Mouse (Mus musculus) embryonic facial prominence, embryonic 14.5 days (tissue): ENCODE measurements at regions not wholly inside any gene's neighbourhood (a gene's known extent, or its start where the extent isn't known, plus 50 kb on each side); places are given as distances from the start of the nearest gene placed in this dataset.

ENCODE experiments used
- ATAC-seq: fragments of 200-750 bp; cut with Nextera tagmentation; 2 replicates; pipeline ENCODE4 v1.8.0; 2017; ENCODE audit warnings: low read depth, moderate number of reproducible peaks, moderate TSS enrichment
- DNase-seq: peaks from one replicate; pipeline ENCODE4 v3.0.0-alpha.2; 2015; ENCODE audit warnings: low spot score
- H3K27ac ChIP-seq: fragments of 300-500 bp; sonication (generic); replicated peaks from 2 replicates; pipeline ENCODE4 v1.5.1; 2014; ENCODE audit warnings: low read depth, mild to moderate bottlenecking, low read length, moderate library complexity
- H3K27me3 ChIP-seq: fragments of 300-500 bp; sonication (generic); replicated peaks from 2 replicates; pipeline ENCODE4 v1.6.1; 2014; ENCODE audit warnings: low read length; ENCODE audit not compliant: control insufficient read depth, insufficient read depth
- H3K36me3 ChIP-seq: fragments of 300-500 bp; sonication (generic); 2 replicates; pipeline ENCODE4 v1.6.1; 2014; ENCODE audit warnings: low read length, mixed read lengths; ENCODE audit not compliant: control insufficient read depth, insufficient read depth
- H3K4me1 ChIP-seq: fragments of 300-500 bp; sonication (generic); 2 replicates; pipeline ENCODE4 v1.6.1; 2014; ENCODE audit warnings: antibody characterized with exemption, low read length; ENCODE audit not compliant: control insufficient read depth, insufficient read depth
- H3K4me2 ChIP-seq: fragments of 300-500 bp; sonication (generic); 2 replicates; pipeline ENCODE4 v1.6.1; 2014; ENCODE audit warnings: low read depth, mild to moderate bottlenecking, low read length, moderate library complexity, mixed read lengths
- H3K4me3 ChIP-seq: fragments of 300-500 bp; sonication (generic); 2 replicates; pipeline ENCODE4 v1.5.1; 2014; ENCODE audit warnings: low read depth, mild to moderate bottlenecking, low read length
- H3K9ac ChIP-seq: fragments of 300-500 bp; sonication (generic); 2 replicates; pipeline ENCODE4 v1.6.1; 2014; ENCODE audit warnings: low read depth, mild to moderate bottlenecking, low read length, moderate library complexity, mixed read lengths
- H3K9me3 ChIP-seq: fragments of 300-500 bp; sonication (generic); 2 replicates; pipeline ENCODE4 v1.6.1; 2016; ENCODE audit warnings: low read length; ENCODE audit not compliant: control insufficient read depth
- WGBS: fragments of 180-500 bp; shearing (Covaris S2); extraction: QIAGEN DNeasy Blood & Tissue Kit; methylation state at CpG from one replicate; pipeline ENCODE4 v1.1.7; 2014; 5-methylcytosine and 5-hydroxymethylcytosine counted together

DNA sequence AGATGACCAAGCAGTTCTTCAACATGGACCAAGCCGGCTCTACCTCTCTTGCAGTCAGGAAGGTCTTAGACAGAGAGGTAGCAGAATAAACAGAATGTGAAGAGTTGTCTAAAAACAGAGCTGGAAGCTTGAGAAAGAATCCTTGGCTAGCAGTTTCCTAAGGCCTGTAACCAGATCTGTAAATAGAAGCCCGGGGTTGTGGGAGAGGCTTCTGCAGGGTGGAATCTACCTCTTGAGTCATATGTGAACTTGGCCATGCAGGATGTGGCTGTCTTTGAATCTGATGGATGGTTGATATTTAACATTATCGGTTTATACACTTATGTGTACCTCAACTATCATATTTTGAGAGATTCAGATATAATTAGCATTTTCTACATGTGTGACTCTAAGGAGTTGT lies 99.4 kb downstream of the Trib2 start:
- H3K36me3 ChIP-seq: no peaks in the 10 kb centered on the region
- DNase-seq (no peak), ATAC-seq (no peak)
- no peak overlapping the region for H3K27ac ChIP-seq
- H3K4me1 ChIP-seq: peaks cover 5% of the 10 kb centered on the region; the same call in 1 of the 2 replicates
- H3K27me3 ChIP-seq: no peaks in the 10 kb centered on the region
- no peak overlapping the region for H3K4me3 ChIP-seq
- H3K9me3 ChIP-seq: no peaks in the 10 kb centered on the region
- H3K4me2 ChIP-seq: no peak overlapping the region
- 72% methylated on average over 3 of the region's 3 CpGs for WGBS
- no peak overlapping the region for H3K9ac ChIP-seq

- no peak overlapping the region for H3K27ac ChIP-seq
- no peak overlapping the region for H3K4me3 ChIP-seq
- no peak overlapping the region for H3K4me2 ChIP-seq
- H3K36me3 ChIP-seq: no peaks in the 10 kb centered on the region
- no peaks in the 10 kb centered on the region for H3K27me3 ChIP-seq
- ATAC-seq (no peak), DNase-seq (no peak)
- H3K9me3 ChIP-seq: no peaks in the 10 kb centered on the region
- no peak overlapping the region for H3K9ac ChIP-seq
- WGBS: 94% methylated on average over 2 of the region's 2 CpGs
- H3K4me1 ChIP-seq: peaks cover 5% of the 10 kb centered on the region; the same call in 1 of the 2 replicates
These were observed 103.1 kb downstream of the Trib2 start for GRCm38 (mm10) chr12:15713623-15714022.

GRCm38 (mm10) chr12:15707570-15708095 lies 109.1 kb downstream of the Trib2 start:
- WGBS: 70% methylated on average over 6 of the region's 6 CpGs
- H3K4me2 ChIP-seq: no peak overlapping the region
- no peak overlapping the region for H3K27ac ChIP-seq
- DNase-seq (no peak), ATAC-seq (no peak; the same call in 1 of the 2 replicates)
- no peaks in the 10 kb centered on the region for H3K36me3 ChIP-seq
- no peaks in the 10 kb centered on the region for H3K9me3 ChIP-seq
- H3K4me1 ChIP-seq: no peaks in the 10 kb centered on the region
- H3K27me3 ChIP-seq: no peaks in the 10 kb centered on the region
- H3K9ac ChIP-seq: no peak overlapping the region
- H3K4me3 ChIP-seq: no peak overlapping the region

DNA sequence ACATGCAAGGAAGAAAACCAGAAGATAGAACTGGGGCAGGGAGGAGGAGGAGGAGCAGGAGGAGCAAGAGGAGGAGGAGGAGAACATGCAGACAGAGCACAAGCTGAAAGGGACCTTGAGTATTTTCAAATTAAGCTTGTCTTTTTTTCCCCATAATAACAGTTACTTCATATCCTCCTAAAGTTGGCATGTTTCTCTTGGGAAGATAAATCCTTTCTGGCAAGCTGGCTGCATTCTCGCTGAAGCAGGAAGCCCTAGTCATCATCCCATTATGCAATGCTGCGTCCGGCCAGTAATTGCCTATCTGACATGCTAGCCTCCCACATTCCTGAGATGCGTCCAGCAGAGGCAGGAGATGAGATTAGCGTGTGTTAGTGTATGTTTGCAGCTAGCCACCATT lies 112.3 kb downstream of the Trib2 start:
- 0 out of 2 replicates have a peak, but pooled peaks cover 1% of the 10 kb centered on the region for H3K4me1 ChIP-seq
- no peaks in the 10 kb centered on the region for H3K36me3 ChIP-seq
- no peak overlapping the region for H3K4me3 ChIP-seq
- no peak overlapping the region for H3K9ac ChIP-seq
- 13% methylated on average over 5 of the region's 5 CpGs for WGBS
- H3K9me3 ChIP-seq: no peaks in the 10 kb centered on the region
- no peak overlapping the region; the same call in 1 of the 2 replicates for H3K27ac ChIP-seq
- H3K27me3 ChIP-seq: no peaks in the 10 kb centered on the region
- no peak overlapping the region for H3K4me2 ChIP-seq
- DNase-seq (peak; percentile 90), ATAC-seq (peak; percentile 41; the same call in 1 of the 2 replicates)

DNA sequence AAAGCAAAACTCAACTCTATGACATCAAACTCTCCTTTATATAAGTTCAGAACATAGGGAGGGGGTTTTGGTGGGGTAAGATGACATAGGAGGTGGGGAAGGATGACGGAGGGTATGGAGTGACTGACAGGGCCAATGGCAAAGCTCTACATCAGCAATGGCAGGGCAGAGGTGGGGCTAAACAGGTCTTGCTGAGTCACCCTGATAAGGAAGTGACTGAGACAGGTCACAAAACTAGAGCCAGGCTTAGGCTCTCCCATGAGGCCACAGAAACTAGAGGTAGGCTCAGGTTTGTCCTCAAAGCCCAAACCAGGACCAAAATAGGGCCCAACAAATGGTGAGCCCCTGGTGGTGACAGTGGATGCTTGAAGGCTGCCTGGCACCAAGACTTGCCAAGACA lies 114.6 kb downstream of the Trib2 start:
- Histone ChIP-seq H3K4me1 (peaks cover 14% of the 10 kb centered on the region; the same call in 1 of the 2 replicates), H3K36me3 (no peaks in the 10 kb centered on the region), H3K9me3 (no peaks in the 10 kb centered on the region), H3K9ac (no peak overlapping the region), H3K4me3 (no peak overlapping the region), H3K27ac (no peak overlapping the region), H3K4me2 (no peak overlapping the region), H3K27me3 (no peaks in the 10 kb centered on the region)
- DNase-seq (no peak), ATAC-seq (no peak)
- WGBS: 96% methylated on average over 1 of the region's 1 CpGs

DNA sequence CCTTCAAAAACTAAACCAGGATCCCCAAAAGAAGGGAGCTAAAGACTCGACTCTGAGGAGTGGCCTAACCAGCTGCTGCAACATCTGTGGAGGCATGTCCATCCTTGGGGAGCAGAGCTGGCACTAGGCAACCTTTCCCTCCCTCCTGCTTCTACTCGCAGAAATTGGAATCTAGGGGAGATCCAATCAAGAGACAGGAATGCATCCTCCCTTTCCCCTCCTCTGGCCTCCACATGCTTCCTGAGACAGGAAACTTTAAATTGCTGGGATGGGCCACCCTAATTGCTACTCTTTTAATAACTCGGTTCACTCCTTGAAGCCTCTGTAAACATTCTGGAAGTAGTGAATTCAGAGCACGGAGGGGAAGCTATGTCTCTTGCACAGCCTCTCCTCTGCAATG lies 117.9 kb downstream of the Trib2 start:
- peak; percentile 79 for DNase-seq
- H3K4me2 ChIP-seq: no peak overlapping the region
- ATAC-seq: peak; percentile 71

DNA sequence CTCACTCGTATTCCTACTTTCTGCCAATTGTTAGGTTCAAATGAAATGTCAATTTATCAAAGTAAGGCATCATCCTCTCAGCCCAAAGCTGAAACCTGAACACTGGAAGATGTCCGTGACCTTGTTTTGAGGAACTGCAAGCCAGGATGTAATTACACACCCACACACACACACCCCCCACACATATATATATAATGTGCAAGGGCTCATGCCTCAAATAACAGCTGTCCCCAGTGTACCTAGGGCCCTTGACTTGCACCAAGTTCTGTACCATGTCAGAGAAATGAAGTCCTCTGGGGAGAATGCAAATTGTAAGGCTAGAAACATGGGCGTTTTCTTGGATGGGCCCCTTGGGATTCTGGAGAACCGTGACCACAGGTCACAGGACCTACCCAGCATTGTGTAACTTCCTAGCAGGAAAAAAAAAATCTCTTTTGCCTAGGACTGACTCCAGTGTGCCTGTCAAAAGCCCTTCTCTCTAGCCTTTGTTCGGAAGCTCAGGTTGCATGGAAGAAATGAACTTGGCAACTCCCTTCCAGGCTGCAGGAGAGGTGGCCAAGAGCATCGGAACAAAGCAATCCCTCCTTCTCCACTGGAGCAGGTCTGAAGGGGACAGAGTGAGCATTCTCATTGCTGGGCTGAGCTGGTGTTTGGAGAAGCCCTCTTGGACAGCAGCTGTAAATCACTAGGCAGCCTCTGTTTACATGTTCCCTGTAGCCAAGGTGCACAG lies 118.5 kb downstream of the Trib2 start:
- Histone ChIP-seq H3K27ac (peak overlapping the region; percentile 17; the same call in 1 of the 2 replicates), H3K4me1 (peaks cover 14% of the 10 kb centered on the region; the same call in 1 of the 2 replicates), H3K9ac (no peak overlapping the region), H3K4me3 (no peak overlapping the region), H3K9me3 (no peaks in the 10 kb centered on the region), H3K4me2 (no peak overlapping the region), H3K36me3 (no peaks in the 10 kb centered on the region), H3K27me3 (no peaks in the 10 kb centered on the region)
- DNase-seq (peak; percentile 38), ATAC-seq (peak; percentile 70)
- 45% methylated on average over 6 of the region's 6 CpGs for WGBS

More for the DNA sequence above, 117.9 kb downstream of the Trib2 start:
- H3K36me3 ChIP-seq: no peaks in the 10 kb centered on the region
- H3K27me3 ChIP-seq: no peaks in the 10 kb centered on the region
- H3K9me3 ChIP-seq: no peaks in the 10 kb centered on the region
- H3K4me3 ChIP-seq: no peak overlapping the region
- 20% methylated on average over 4 of the region's 4 CpGs for WGBS
- no peak overlapping the region for H3K9ac ChIP-seq
- peaks cover 14% of the 10 kb centered on the region; the same call in 1 of the 2 replicates for H3K4me1 ChIP-seq
- 0 out of 2 replicates have a peak overlapping the region, but pooled peaks have one; percentile 25 for H3K27ac ChIP-seq

DNA sequence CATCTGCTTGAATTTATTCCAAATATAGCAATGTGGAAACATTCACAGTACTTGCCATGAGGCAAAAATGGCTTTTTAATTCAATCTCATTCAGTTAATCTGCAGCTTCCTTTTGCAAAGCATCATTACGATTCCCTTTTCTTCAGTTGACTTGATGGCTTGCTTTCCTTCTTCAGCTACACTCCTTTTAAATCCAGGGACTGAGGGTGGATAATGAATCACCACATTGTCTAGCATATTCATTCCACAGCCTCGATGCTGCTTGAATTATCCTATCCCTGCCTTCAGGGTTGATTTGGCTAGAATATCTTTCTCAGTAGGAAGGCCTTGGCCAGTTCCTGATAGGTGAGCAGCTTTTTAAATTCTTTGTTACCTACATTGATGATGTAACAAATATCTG lies 128.4 kb downstream of the Trib2 start:
- WGBS: 55% methylated on average over 2 of the region's 2 CpGs
- Histone ChIP-seq H3K9ac (no peak overlapping the region), H3K4me1 (no peaks in the 10 kb centered on the region), H3K4me2 (no peak overlapping the region), H3K27me3 (no peaks in the 10 kb centered on the region), H3K36me3 (no peaks in the 10 kb centered on the region), H3K9me3 (no peaks in the 10 kb centered on the region), H3K4me3 (no peak overlapping the region), H3K27ac (no peak overlapping the region)
- no peak for DNase-seq
- no peak for ATAC-seq

DNA sequence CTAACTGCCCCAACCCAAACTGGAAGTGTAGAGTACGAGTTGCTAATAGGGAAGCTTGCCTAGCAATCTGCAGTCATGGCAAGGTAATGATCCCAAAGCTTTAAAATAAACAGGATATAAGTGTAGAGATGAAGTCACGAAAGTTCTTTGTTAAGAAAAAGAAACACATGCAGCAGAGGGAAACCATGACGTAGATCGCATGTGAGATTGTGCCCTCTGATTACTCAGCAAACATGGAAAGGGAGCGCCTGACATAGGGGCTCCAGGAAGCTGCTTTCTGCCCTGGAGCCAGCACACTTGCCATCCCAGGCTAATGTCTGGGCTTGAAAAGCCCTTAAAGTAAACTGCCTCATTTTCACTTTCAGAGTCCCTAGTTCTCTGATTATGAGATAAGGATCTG lies 132.4 kb downstream of the Trib2 start:
- H3K4me2 ChIP-seq: no peak overlapping the region
- DNase-seq (no peak), ATAC-seq (no peak)
- no peaks in the 10 kb centered on the region for H3K36me3 ChIP-seq
- H3K27me3 ChIP-seq: no peaks in the 10 kb centered on the region
- no peaks in the 10 kb centered on the region for H3K4me1 ChIP-seq
- H3K9ac ChIP-seq: no peak overlapping the region
- H3K27ac ChIP-seq: no peak overlapping the region
- WGBS: 45% methylated on average over 5 of the region's 5 CpGs
- no peak overlapping the region for H3K4me3 ChIP-seq
- H3K9me3 ChIP-seq: no peaks in the 10 kb centered on the region
